Mouse (Mus musculus): ENCODE results near the gene Macrod2.

Gene Macrod2

GRCm38 (mm10) chr2:141212291-141212690, 817.2 kb downstream of the Macrod2 start:
- no peak for DNase-seq (ENCODE audit: low spot score)

DNA sequence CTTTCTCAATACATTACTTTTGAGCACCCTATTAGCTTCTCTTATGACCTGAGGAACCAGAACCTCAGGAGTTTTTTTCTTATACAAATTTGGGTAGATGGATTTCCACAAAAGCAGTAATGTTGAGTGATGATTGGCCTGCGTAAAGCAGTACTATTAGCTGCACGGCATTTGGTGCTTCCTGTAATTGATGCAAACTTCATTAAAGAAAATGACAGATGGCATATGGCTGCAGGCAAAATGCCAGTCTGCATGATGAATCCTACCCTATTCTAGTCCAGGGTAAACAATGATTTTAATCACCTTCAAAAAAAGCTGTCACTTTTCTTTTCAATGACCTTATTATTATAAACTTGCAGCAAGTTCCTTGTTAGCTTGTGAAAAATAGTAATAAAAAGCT, 822.4 kb downstream of the Macrod2 start:
- DNase-seq (ENCODE audit: low spot score): no peak

DNA sequence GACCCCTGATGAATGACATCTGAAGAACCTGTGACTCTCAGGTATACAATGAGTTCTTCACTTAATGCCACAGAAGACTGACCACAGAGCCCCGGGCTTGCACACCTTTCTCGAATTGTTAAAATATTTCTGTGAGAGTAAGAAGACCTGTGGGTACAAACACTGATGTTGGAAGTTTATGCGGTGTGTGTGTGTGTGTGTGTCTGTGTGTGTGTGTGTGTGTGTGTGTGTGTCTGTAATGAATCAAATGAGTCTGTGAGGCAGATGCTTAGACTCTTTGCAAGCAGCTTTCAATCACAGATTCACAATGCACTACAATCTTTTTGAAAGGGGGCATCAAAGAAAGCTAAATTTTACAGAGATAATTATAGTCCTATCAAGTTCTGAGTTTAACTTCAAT, 822.8 kb downstream of the Macrod2 start:
- no peak for DNase-seq (ENCODE audit: low spot score)

DNA sequence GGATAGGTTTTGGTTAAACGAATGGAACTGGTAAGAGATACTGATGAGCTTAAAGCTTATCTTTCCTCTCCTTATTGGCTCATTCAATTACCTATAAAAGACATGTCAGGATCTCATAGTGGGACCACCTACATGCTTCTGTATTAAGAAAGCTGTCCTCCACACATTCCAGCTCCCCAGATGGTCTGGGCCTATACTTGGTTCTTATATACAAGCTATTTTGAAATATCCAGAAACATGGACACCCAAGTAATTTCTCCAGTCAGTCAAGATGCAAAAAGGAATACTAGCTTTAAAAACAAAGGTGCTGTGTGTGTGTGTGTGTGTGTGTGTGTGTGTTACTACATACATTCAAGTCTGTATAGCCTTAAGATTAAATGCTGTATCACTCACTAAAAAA, 833.7 kb downstream of the Macrod2 start:
- no peak for DNase-seq (ENCODE audit: low spot score)

DNA sequence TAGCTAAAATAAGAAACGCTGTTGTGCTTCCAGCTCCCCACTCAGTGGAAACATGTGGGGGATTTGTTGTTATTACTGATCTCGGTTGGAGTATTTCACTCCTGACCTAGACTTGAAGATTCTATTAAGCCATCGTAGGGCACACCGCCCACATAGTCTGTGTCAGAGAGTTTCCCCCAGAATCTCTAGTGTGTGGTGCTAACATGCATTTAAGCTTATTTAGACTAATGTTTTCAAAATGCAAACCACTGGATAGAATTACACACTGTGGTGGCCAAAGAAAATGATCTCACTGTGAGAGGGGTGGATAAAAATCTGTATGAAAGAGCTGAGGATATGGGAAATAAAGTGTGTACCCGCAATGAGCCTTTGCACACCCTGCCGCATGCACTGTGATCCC, 834.7 kb downstream of the Macrod2 start:
- DNase-seq (ENCODE audit: low spot score): no peak

- no peak for DNase-seq (ENCODE audit: low spot score)
Measured at GRCm38 (mm10) chr2:141231011-141231668, 836.0 kb downstream of the Macrod2 start.

DNA sequence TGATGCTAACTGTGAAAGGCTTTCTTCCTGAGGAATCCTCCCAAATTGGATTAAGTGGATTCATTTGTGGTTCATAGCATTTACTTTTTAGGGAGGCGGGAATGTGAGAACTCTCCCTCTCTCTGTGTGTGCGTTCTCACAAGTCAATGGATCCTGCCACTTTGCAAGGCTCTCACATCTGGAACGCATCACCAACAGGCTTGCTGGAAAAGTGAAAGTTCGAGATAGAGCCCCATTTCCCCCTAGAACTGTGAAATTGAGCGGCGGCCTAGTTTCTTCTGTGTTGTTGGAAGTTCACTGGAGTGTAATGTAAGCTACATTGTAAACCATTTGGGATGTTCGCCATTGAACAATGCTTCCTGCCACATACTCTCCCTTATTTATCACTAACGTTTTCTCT, 839.2 kb downstream of the Macrod2 start:
- DNase-seq (ENCODE audit: low spot score): no peak

DNA sequence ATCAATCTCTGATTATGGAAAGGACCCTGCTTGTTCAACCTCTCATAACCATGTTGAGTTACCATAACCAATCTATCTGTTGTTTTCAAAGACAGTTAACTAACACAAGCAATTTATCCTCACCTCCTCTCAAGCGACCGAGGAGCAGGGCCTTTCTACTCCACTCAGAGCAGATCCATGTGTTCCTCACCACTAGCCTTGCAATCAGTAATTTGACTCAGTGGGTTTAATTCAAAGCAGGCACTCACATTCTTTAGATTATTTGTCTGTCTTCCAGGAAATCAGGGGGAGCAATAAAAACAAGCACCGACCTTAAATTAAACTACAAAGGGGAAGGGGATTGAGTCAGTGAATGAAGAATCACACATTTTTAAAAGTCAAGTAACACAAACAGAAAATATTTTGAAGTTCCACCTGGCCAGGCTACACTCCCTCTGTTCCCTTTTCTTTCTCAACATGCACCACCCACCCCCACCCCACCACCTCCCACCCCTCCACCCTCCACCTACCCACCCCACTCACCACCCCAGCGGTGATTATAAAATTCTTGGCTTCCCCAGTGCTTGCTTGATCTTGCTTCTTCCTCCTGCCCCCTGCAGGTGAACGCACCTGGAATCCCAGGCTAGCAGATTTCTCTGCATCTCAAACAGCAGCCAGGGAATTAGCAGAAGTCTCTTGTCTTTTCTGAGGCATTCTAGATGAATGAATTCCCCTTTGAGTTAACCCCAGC, 839.8 kb downstream of the Macrod2 start:
- no peak for DNase-seq (ENCODE audit: low spot score)

DNA sequence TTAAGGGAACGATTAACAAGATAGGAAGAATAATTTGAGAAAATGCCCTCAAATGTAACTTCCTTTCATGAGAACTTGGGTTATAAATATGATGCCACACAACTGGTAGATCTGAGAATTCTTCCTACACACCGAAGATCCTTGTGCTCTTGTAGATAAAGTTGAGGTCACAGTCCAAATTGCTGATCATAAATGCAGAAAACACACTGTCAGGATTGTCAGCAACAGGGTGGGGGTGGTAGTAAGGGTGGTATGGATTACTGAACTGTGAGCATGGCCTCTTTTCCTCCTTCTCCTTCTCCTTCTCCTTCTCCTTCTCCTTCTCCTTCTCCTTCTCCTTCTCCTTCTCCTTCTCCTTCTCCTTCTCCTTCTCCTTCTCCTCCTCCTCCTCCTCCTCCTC, 852.6 kb downstream of the Macrod2 start:
- no peak for DNase-seq (ENCODE audit: low spot score)

DNA sequence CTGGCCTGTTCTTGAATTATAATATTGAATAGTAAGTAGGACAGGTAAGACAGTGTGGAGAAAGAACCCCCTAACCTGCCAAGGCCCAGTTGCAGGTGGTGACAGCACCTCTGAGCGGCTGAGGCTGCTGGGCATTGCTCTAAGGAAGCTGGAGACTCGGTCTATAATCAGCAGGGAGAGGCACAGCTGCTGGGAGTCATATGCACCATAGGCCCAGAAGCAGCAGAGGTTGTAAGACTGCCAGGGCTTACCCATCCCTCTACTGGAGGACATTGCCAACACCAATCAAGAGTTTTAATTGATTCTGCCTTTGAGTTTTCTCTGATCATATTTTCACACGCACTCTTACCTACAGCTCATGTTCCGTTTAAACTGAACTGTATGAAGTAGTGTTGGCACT, 869.5 kb downstream of the Macrod2 start:
- DNase-seq (ENCODE audit: low spot score): no peak

DNA sequence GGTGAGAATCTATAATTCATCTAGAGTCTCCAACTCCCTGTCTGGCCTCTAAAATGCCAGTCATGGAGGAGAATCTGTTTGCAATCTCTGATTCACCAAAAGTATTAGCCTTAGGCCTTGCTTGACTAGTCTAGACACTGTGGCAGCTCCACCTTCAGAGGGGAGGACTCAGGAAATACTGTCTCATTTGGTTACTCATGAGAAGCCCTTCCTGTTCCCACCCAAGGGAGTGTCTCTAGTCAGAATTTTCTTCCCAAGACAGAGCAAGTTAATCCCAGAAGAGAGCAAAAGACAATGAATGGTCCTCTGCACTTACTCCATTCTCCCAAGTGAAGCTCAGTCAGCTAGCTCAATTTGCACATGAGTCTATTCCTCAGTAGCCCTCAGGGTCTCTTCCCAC, 871.5 kb downstream of the Macrod2 start:
- no peak for DNase-seq (ENCODE audit: low spot score)

DNA sequence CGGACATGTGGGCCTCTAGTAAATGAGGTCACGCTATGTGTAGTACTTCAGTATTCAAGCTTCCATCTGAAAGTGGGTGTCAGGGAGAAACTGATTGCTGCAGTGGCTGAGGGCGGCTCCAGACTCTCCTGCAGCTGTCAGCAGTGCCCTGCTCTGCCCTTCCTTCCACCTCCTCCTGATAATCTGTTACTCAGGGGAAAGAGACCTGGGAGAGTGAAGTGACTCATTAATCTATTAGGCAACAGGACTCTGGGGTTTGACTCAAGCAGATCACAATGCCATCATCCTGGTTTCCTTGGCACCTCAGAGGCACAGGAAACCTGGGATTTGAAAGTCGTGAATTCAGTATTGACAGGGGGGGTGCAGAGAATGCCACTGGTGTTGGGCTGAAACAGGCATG, 876.4 kb downstream of the Macrod2 start:
- no peak for DNase-seq (ENCODE audit: low spot score)

DNA sequence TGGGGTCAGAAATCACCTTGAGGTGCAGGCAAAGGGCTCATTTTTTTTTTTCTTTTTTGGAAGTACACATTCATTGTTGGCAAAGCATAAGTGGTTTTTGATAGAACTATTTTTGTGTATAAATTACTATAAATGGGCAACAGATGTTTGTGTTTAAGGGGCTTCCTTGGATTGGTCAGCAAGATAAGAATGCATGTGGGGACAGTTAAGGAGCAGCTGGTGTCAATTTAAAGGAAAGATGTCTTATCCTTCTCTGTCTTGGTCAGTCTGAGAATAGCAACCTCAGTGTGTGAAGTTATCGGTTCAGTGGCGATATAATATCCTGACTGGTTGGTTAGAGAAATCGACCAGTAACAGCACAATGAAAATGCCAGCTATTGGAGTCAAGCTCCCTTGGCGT, 877.9 kb downstream of the Macrod2 start:
- DNase-seq (ENCODE audit: low spot score): no peak

GRCm38 (mm10) chr2:141274262-141274661, 879.2 kb downstream of the Macrod2 start:
- no peak for DNase-seq (ENCODE audit: low spot score)

DNA sequence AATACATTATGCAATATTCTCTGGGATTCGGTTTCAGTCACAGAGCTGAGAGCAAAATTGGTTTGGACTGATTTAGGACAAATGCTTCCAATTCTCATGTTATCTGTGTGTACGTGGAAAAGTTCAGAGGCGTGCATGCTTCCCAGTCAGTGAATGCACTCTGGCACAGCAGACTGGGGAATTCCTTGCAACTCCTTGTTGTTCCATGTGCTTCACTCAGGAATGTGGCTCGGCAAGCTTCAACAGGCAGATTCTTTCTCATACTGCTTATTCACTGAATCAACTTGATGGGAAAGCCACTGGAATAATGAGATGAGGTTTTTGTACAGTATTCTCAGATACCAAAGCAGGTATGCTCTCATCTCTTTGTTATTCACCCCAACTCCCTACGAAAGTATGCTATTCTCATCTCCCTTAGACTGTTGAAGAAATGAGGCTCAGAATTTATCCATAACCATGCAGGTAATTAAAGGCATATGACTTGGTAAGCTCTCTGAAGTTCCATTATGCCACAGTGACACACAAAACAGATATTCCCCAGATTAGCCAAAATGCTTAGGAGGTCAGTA, 884.1 kb downstream of the Macrod2 start:
- no peak for DNase-seq (ENCODE audit: low spot score)

- DNase-seq (ENCODE audit: low spot score): no peak
Measured at GRCm38 (mm10) chr2:141280817-141281216, 885.7 kb downstream of the Macrod2 start.

DNA sequence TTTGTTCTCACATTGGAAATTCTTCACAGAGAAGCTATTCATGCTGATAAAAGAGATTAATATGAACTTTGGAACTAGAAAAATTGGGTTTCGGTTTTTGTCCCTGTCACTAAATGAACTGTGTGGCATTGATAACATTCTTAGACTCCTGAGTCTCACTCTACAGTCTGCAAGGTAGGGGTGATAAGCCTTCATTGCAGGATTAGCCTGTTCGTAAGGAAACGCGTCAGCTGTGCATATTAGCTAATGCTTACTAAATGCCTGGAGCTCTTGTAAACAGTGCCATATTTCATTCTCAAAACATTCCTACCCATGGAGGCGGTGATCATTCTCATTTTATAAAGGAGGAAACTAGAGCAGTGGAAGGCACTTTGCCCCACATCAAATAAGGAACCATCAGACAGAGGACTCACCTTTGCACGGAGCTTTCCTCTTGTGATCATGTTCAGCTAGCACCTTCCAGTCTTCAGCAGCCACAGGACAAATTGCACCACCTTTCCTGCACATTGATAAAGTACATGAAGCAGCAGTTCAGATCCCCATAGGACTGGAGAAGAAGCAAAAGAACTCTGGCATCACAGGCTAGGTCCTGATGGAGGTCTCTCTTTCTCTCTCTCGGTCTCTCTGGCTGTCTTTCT, 891.1 kb downstream of the Macrod2 start:
- no peak for DNase-seq (ENCODE audit: low spot score)

- no peak for DNase-seq (ENCODE audit: low spot score)
Measured at GRCm38 (mm10) chr2:141288494-141288893, 893.4 kb downstream of the Macrod2 start.

DNA sequence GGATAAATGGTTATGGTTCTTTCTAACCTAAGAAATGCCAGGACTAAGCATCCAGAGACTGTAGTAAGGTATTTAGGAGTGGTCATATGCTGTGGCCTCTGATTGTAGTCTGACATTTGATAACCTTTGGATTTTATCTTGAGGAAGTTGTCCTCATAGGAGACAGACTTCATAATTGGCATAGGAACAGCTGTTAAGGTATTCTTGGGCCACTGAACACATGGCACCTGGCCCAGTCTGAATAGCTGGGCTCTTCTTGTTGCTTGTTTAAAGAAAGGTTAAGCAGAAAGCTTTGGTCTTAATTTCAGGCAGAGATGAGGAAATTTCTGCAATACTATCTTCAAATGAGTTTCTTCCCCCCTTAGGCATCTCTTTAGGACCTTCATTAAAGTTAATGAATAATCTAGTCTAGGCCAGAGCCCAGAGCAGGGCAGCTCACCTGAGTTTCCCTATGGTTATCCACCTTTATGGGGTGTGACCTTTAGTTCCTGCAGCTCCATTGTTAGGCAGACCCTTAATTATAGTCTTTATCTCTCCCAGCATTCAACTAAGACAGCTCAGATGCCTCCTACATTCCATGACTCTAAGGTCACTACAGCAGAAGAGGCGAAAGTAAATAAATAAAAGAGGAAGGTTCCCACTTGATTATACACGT, 894.1 kb downstream of the Macrod2 start:
- DNase-seq (ENCODE audit: low spot score): no peak

DNA sequence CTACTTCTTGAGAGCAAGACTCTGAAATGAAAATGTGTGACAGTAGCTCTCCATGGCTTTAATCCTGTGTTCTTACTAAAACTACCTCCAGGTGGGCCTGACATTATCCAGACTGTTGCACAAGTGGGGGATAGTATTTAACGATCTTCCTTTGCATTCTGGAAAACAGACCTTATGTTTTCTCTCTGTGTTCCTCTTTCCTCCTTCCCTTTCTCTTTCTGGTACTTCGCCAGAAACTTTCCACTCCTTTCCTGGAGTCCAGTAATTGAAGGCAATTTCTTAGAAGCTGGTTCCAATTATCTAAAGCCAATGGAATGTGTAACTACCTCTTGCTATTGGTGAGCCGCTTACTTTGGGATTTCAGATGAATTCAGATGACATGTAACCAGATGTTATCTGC, 897.7 kb downstream of the Macrod2 start:
- DNase-seq (ENCODE audit: low spot score): no peak

DNA sequence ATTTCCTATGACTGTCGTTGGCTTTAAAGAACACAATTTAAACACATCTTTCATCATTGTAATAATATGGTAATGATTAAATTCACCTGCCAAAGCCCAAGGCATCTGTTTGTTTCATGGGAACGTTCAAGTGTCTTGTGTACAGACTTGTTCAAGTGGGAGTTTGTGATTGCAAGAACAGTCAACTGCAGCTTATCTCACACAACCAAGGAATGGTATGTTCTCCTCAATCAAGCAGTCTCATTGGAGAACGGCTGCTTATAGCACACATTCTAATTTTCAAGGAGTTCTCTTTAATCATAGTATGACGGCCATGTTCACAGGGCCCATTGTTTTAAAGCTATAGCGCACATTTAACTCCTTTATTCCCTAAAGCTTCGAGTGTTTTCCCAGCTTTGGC, 904.1 kb downstream of the Macrod2 start:
- DNase-seq (ENCODE audit: low spot score): no peak

GRCm38 (mm10) chr2:141301030-141301429, 905.9 kb downstream of the Macrod2 start:
- no peak for DNase-seq (ENCODE audit: low spot score)

GRCm38 (mm10) chr2:141308406-141308805, 913.3 kb downstream of the Macrod2 start:
- DNase-seq (ENCODE audit: low spot score): no peak

All from testis, postnatal 10 days (tissue).